Mouse (Mus musculus) cerebral cortex, adult 2 months (tissue): ENCODE results near the gene Emx2.

Experiments used
- WGBS: fragments of 180-500 bp; shearing (Covaris S2); methylation state at CpG from one replicate; pipeline ENCODE4 v1.1.7; 2018; 5-methylcytosine and 5-hydroxymethylcytosine counted together

Emx2 gene

GRCm38 (mm10) chr19:59461481-59462421 is 3.6 kb downstream of the Emx2 start:
- WGBS, result 32% methylated on average over 36 of the region's 36 CpGs

- WGBS, result 51% methylated on average over 19 of the region's 19 CpGs
Observed at GRCm38 (mm10) chr19:59462459-59463292, 4.5 kb downstream of the Emx2 start.

- WGBS, result 45% methylated on average over 19 of the region's 19 CpGs
Observed at GRCm38 (mm10) chr19:59463842-59464443, 5.8 kb downstream of the Emx2 start.

GRCm38 (mm10) chr19:59465281-59465680 is 7.1 kb downstream of the Emx2 start:
- 70% methylated on average over 2 of the region's 2 CpGs for WGBS

- 60% methylated on average over 10 of the region's 10 CpGs for WGBS
Observed at GRCm38 (mm10) chr19:59465751-59466410, 7.7 kb downstream of the Emx2 start.

GRCm38 (mm10) chr19:59466417-59466937 is 8.3 kb downstream of the Emx2 start:
- WGBS, result 56% methylated on average over 6 of the region's 6 CpGs

- WGBS, result 25% methylated on average over 19 of the region's 19 CpGs
Observed at GRCm38 (mm10) chr19:59467016-59467412, 8.8 kb downstream of the Emx2 start.

GRCm38 (mm10) chr19:59467413-59468064 is 9.4 kb downstream of the Emx2 start:
- WGBS, result 9% methylated on average over 23 of the region's 23 CpGs

GRCm38 (mm10) chr19:59468065-59468810 is 10.1 kb downstream of the Emx2 start:
- 31% methylated on average over 27 of the region's 27 CpGs for WGBS

GRCm38 (mm10) chr19:59469035-59469949 is 11.1 kb downstream of the Emx2 start:
- 31% methylated on average over 35 of the region's 35 CpGs for WGBS

- 42% methylated on average over 11 of the region's 11 CpGs for WGBS
Observed at GRCm38 (mm10) chr19:59470074-59470630, 12.0 kb downstream of the Emx2 start.

GRCm38 (mm10) chr19:59470913-59471312 is 12.7 kb downstream of the Emx2 start:
- 40% methylated on average over 13 of the region's 13 CpGs for WGBS

GRCm38 (mm10) chr19:59472844-59473243 is 14.7 kb downstream of the Emx2 start:
- WGBS, result 61% methylated on average over 2 of the region's 2 CpGs

GRCm38 (mm10) chr19:59479912-59480311 is 21.7 kb downstream of the Emx2 start:
- 90% methylated on average over 3 of the region's 3 CpGs for WGBS

GRCm38 (mm10) chr19:59480563-59480962 is 22.4 kb downstream of the Emx2 start:
- 90% methylated on average over 3 of the region's 3 CpGs for WGBS

- 61% methylated on average over 1 of the region's 1 CpGs for WGBS
Observed at GRCm38 (mm10) chr19:59492258-59492657, 34.1 kb downstream of the Emx2 start.

GRCm38 (mm10) chr19:59496832-59497231 is 38.7 kb downstream of the Emx2 start:
- 76% methylated on average over 4 of the region's 4 CpGs for WGBS

GRCm38 (mm10) chr19:59508896-59509295 is 50.7 kb downstream of the Emx2 start:
- WGBS, result 84% methylated on average over 2 of the region's 2 CpGs

- WGBS, result 94% methylated on average over 3 of the region's 3 CpGs
Observed at GRCm38 (mm10) chr19:59513181-59513580, 55.0 kb downstream of the Emx2 start.
